Mouse (Mus musculus): Measurements from ENCODE around the gene Psmg3. TPM values are rescaled to one million over a fixed set of nuclear protein-coding genes. Genes with fewer than 3 reads are reported as not detected.

The Psmg3 gene
- total RNA-seq (2021) = 1 to 10 TPM; 7.5 to 8.8 TPM
- long read RNA-seq, experiment 1, transcript Psmg3-201 (3 exons, 883 nt) = major isoform, 5 of 8 reads
- long read RNA-seq, experiment 1, partial matches to known transcripts = 1 of 8 reads
- long read RNA-seq, experiment 1, other reads (novel, unspliced or antisense) = 1 of 8 reads
- long read RNA-seq, experiment 2, partial matches to known transcripts = 0 of 5 reads
- long read RNA-seq, experiment 2, other reads (novel, unspliced or antisense) = 0 of 5 reads

DNA sequence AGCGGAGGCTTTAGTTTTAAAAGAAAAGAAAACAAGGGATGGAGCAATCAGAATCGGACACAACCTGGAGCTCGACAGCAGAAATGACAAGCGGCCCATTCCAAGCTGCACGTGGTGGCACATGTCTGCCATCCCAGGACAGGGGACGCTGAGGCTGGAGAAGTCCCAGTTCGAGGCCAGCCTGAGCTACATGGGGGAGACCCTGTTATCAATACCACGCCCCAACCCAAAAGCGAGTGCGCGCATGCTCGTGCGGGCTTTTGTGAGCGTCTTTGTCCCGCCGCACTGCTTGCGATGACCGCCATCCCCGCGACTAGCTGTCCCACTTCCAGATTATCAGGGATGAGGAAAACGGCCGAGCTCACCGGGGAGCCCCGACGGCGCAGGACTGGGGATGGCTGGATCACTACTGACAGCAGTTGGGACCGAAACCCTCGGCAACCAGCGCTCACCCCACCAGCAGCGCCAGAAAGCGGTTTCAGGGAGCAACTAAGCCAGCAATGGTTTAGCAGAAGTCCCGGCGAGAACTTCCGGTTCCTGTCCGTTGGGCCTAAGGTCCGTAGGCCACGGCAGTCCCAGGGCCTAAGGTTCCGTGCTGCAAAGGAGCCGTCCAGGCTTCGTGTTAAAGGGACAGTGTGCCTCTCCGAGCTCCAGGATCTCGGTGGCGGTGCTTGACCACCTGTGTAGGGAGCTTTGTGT is at the start of gene Psmg3, which contains the start of gene Gm26938:
Gene Psmg3, minus strand, starts transcription at position 529 of the 699 bp plus-strand sequence.
Gene Gm26938, minus strand, starts transcription at position 51 of the 699 bp plus-strand sequence.
- intact Hi-C loops (cut with DNase I; ENCODE audit: low total_unique reads) = no loop called here
- peak; percentile 84 for DNase-seq

GRCm38 (mm10) chr5:139871526-139871925 is 44.8 kb upstream of the Psmg3 start:
- intact Hi-C loops (cut with DNase I; ENCODE audit: low total_unique reads) = no loop called here

DNA sequence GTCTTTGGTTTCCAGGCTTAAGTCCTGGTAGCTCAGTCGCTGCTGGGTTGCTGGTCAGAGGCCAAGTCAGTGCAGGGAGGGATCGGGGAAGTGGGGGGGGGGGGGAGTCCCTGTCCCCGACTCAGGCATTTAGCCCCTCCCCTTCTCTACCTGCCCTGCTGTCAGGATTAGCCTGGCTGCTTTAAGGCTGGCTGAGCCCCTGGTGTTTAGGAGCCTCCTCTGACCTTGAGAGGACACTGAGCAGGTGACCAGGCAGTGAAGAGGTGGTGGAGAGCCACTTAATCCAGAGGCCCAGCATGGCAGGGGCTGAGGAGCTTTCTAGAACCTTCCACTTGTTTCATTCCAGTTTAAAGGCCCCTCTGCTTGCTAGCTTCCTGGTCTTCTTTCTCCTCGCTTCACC is 44.2 kb upstream of the Psmg3 start:
- intact Hi-C loops (cut with DNase I; ENCODE audit: low total_unique reads) = no loop called here

More at GRCm38 (mm10) chr5:139871526-139871925, 44.8 kb upstream of the Psmg3 start:
- DNase-seq = no peak

DNA sequence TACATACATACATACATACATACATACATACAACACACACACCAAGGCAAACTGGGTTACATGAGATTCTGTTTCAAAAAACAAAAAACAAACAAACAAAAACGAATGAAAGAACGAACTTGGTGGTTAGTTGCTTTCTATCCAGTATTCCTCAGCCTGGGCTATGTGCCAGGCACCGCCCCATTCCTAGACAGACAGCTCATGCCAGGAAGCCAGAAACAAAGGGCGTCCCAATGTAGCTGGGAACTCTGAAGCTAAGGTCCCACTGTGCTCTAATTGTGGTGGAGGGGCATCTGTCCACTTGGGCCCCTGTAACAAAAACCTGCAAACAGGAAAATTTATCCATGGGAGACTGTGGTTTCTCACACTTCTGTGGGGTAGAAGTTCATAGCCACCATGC is 36.1 kb upstream of the Psmg3 start:
- intact Hi-C loops (cut with DNase I; ENCODE audit: low total_unique reads) = no loop called here
- DNase-seq = peak; percentile 63

More for the DNA sequence above, 44.2 kb upstream of the Psmg3 start:
- DNase-seq = no peak

DNA sequence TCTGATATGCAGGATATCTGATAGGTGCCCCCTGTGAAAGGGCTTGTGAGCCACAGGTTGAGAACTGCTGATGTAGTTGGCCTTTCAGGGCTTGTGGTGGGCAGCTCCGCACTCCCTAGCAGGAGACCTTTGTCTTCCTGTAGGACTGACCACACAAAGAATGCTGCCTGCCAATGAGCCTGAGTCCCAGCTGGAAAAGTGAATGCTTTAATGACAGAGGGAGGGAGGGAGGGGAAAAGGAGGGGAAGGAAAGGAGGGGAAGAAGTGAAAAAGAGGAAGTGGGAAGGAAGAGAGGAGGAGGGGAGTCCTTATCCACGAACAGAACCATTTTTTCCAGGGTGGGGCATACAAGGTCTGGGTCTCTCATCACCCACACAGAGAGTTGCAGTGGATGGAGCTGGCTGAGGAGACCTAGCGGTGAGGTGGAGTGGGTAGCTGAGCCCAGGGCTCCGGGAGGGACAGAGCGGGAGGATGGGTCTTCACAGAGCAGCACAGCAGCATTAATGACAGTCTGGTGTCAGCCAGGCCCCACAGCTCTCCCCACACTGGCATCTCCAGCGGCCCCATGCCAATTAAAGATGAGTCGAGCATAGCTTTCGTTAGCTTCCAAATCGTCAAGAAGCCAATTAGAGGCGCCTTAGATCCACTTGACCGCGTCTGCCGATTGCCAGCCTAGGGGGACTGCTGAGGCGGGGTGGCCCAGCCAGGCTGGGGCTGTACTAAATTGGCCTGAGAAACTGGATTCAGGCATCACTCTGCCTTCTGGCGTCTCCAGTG is 33.8 kb upstream of the Psmg3 start:
- no peak for DNase-seq
- intact Hi-C loops (cut with DNase I; ENCODE audit: low total_unique reads) = no loop called here

- intact Hi-C loops (cut with DNase I; ENCODE audit: low total_unique reads) = no loop called here
- DNase-seq = peak; percentile 21
Measured at GRCm38 (mm10) chr5:139849626-139850320, 23.1 kb upstream of the Psmg3 start.

- no peak for DNase-seq
- intact Hi-C loops (cut with DNase I; ENCODE audit: low total_unique reads) = loop anchor here (5.0 to 10.0 kb wide), 4 partner anchors 303 to 576 kb away; partner anchors contain the start of genes Eif3b and Mrm2
Measured at GRCm38 (mm10) chr5:139839142-139839541, 12.5 kb upstream of the Psmg3 start.

GRCm38 (mm10) chr5:139838476-139838892 is 11.8 kb upstream of the Psmg3 start:
- DNase-seq = peak; percentile 60
- intact Hi-C loops (cut with DNase I; ENCODE audit: low total_unique reads) = loop anchor here (5.0 to 10.0 kb wide), 4 partner anchors 304 to 576 kb away; partner anchors contain the start of genes Eif3b and Mrm2

GRCm38 (mm10) chr5:139835706-139836105 is 9.0 kb upstream of the Psmg3 start:
- intact Hi-C loops (cut with DNase I; ENCODE audit: low total_unique reads) = loop anchor here (5.0 to 10.0 kb wide), 4 partner anchors 307 to 579 kb away; partner anchors contain the start of genes Eif3b and Mrm2
- DNase-seq = no peak

DNA sequence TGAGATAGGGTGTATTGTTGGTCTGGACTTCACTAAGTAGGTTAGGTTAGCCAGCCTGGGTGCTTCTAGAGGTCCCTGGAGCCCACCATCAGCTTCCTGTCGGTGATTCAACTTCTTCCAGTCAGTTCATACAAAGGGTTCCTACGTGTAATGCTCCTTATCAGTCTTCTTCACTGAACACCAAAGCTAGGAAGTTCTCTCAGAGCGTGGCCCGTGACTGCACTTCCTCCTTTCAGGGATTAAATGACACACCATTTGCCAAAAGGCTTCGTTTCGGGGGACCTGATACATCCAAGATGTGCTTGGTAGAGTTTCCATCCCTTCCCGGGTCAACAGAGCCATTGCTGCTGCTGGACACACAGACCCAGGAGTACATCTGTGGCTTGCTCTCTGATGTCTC is 5.4 kb upstream of the Psmg3 start:
- no peak for DNase-seq
- intact Hi-C loops (cut with DNase I; ENCODE audit: low total_unique reads) = loop anchor here (10.0 kb wide), 1 partner anchor 583 kb away; the partner anchor contains the start of gene Eif3b

GRCm38 (mm10) chr5:139830734-139831133 is 4.0 kb upstream of the Psmg3 start:
- DNase-seq = no peak
- intact Hi-C loops (cut with DNase I; ENCODE audit: low total_unique reads) = loop anchor here (10.0 kb wide), 1 partner anchor 584 kb away; the partner anchor contains the start of gene Eif3b

- no peak for DNase-seq
- intact Hi-C loops (cut with DNase I; ENCODE audit: low total_unique reads) = no loop called here
Measured at GRCm38 (mm10) chr5:139829384-139829783, 2.7 kb upstream of the Psmg3 start.

GRCm38 (mm10) chr5:139827593-139827992 is 908 bp upstream of the Psmg3 start:
- intact Hi-C loops (cut with DNase I; ENCODE audit: low total_unique reads) = no loop called here
- DNase-seq = no peak

DNA sequence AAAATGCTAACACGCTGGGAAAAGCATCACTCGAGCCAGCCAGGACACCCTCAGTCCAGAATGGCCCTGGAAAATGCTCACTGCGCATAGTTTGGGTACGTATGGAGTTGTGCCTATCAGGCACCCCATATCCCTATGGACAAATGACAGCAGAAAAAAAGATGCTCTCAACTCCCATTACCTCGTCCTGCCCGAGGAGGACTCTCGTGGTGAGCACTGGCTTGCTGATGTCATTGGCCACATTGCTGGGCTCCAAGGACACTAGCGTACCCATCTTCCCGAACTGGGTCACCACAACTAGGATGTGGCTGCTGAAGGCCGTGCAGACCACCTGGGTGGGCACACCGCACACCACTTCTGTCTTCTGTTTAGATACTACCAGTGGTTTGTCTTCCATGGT is 738 bp downstream of the Psmg3 start:
- intact Hi-C loops (cut with DNase I; ENCODE audit: low total_unique reads) = no loop called here
- no peak for DNase-seq

- intact Hi-C loops (cut with DNase I; ENCODE audit: low total_unique reads) = no loop called here
- DNase-seq = no peak
Measured at GRCm38 (mm10) chr5:139824531-139824930, 2.2 kb downstream of the Psmg3 start.

GRCm38 (mm10) chr5:139821466-139822459 is 4.9 kb downstream of the Psmg3 start:
- DNase-seq = no peak
- intact Hi-C loops (cut with DNase I; ENCODE audit: low total_unique reads) = no loop called here

GRCm38 (mm10) chr5:139819538-139820181 is 7.0 kb downstream of the Psmg3 start, which contains the start of gene Tmem184a:
TSS of gene Tmem184a (minus strand) at chr5:139819917.
- intact Hi-C loops (cut with DNase I; ENCODE audit: low total_unique reads) = loop anchor here (5.0 kb wide), 1 partner anchor 42 kb away; the partner anchor contains the start of gene Ints1

More at GRCm38 (mm10) chr5:139819538-139820181, 7.0 kb downstream of the Psmg3 start, which contains the start of gene Tmem184a:
- DNase-seq = no peak
